Mouse (Mus musculus) cerebellum, postnatal 14 days (tissue): ENCODE measurements around the gene Rps24.
"Not testable (repeated sequence)": the region's sequence is repeated elsewhere in the genome, so short reads cannot be mapped to it uniquely, and the experiment has no call there.

Experiments used
- DNase-seq, 2 experiments: peaks; one replicate each; pipeline ENCODE4 v3.0.0; 2021; ENCODE audit warnings: mixed read lengths in 2 of 2

The Rps24 gene

GRCm38 (mm10) chr14:24486773-24487227 is at the start of gene Rps24, which contains the start of gene Polr3a:
Rps24 (plus strand) TSS chr14:24487125.
Polr3a (minus strand) TSS chr14:24487058.
- peak; percentile 93 for DNase-seq

GRCm38 (mm10) chr14:24443529-24443928 is 43.4 kb upstream of the Rps24 start:
- DNase-seq = not testable (repeated sequence)

GRCm38 (mm10) chr14:24458191-24458590 is 28.7 kb upstream of the Rps24 start:
- no peak for DNase-seq

- DNase-seq = no peak
Observed at GRCm38 (mm10) chr14:24468806-24469205, 18.1 kb upstream of the Rps24 start.

- DNase-seq = no peak
Observed at GRCm38 (mm10) chr14:24486241-24486767, 621 bp upstream of the Rps24 start.

GRCm38 (mm10) chr14:24489772-24490171 is 2.8 kb downstream of the Rps24 start:
- DNase-seq = not testable (repeated sequence)

GRCm38 (mm10) chr14:24490468-24491265 is 3.7 kb downstream of the Rps24 start:
- DNase-seq = peak; percentile 99

- no peak for DNase-seq
Observed at GRCm38 (mm10) chr14:24491266-24491981, 4.5 kb downstream of the Rps24 start.

- DNase-seq = no peak
Observed at GRCm38 (mm10) chr14:24493256-24493655, 6.3 kb downstream of the Rps24 start.

- no peak for DNase-seq
Observed at GRCm38 (mm10) chr14:24496507-24496906, 9.6 kb downstream of the Rps24 start.

- DNase-seq = no peak
Observed at GRCm38 (mm10) chr14:24497443-24497842, 10.5 kb downstream of the Rps24 start.

GRCm38 (mm10) chr14:24498561-24499255 is 11.8 kb downstream of the Rps24 start:
- DNase-seq = peak in 1 of 2 experiments; percentile 31

GRCm38 (mm10) chr14:24499478-24499877 is 12.6 kb downstream of the Rps24 start:
- no peak for DNase-seq

- peak; percentile 95 to 97 for DNase-seq
Observed at GRCm38 (mm10) chr14:24500091-24500844, 13.3 kb downstream of the Rps24 start.

GRCm38 (mm10) chr14:24500845-24501186 is 13.9 kb downstream of the Rps24 start:
- DNase-seq = no peak

GRCm38 (mm10) chr14:24501256-24501655 is 14.3 kb downstream of the Rps24 start:
- DNase-seq = peak; percentile 42 to 53

- no peak for DNase-seq
Observed at GRCm38 (mm10) chr14:24507452-24508069, 20.6 kb downstream of the Rps24 start.

- peak in 1 of 2 experiments; percentile 25 for DNase-seq
Observed at GRCm38 (mm10) chr14:24508070-24508773, 21.3 kb downstream of the Rps24 start.

- no peak for DNase-seq
Observed at GRCm38 (mm10) chr14:24509557-24509956, 22.6 kb downstream of the Rps24 start.

- peak in 1 of 2 experiments; percentile 33 for DNase-seq
Observed at GRCm38 (mm10) chr14:24510218-24510617, 23.3 kb downstream of the Rps24 start.

- DNase-seq = no peak
Observed at GRCm38 (mm10) chr14:24510679-24511078, 23.8 kb downstream of the Rps24 start.
